Mouse (Mus musculus): ENCODE measurements around the gene Pyroxd2. TPM values are rescaled to one million over a fixed set of nuclear protein-coding genes. Genes with fewer than 3 reads are reported as not detected.

The Pyroxd2 gene
- polyA plus RNA-seq, 1 experiment, result 5.3 TPM

DNA sequence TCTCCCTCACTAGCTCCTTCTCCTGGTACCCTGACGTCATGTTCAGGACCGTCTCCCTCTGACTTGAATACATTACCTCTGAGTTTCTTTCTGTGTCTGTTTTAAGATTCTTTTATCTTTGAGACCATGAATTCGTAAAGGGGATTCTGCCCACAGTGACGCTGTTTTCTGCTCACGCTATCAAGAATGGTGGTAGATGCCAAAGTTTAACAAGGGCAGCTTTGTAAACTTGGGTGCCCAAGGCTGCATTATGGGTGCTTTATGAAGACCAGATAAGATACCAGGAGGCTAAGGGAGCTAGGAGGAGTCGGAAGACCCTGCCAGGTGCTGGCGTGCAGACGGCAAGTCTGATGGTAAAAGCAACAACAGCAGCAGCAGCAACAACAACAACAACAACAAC lies 5.9 kb downstream of the Pyroxd2 start:
- 88% methylated on average over 8 of the region's 8 CpGs for WGBS
- no peaks in the 10 kb centered on the region for H3K27me3 ChIP-seq (ENCODE audit: control insufficient read depth, insufficient read depth, low read length)
- no peaks in the 10 kb centered on the region for H3K36me3 ChIP-seq (ENCODE audit: control insufficient read depth, insufficient read depth, low read length)
- no peaks in the 10 kb centered on the region for H3K4me1 ChIP-seq (ENCODE audit: control insufficient read depth, insufficient read depth, insufficient read length)
- no peak for TF ChIP-seq POLR2A (IDR thresholded peaks at IDR 0.05; ENCODE audit: low read depth, low read length)
- no peak for TF ChIP-seq CTCF (IDR thresholded peaks at IDR 0.05; ENCODE audit: extremely low read depth, insufficient read depth, insufficient read length, insufficient replicate concordance)
- no peak for DNase-seq (ENCODE audit: low read depth in 1 of 2, low spot score in 2 of 2)
- H3K4me3 ChIP-seq (ENCODE audit: extremely low read depth, insufficient read depth, insufficient read length), result no peak overlapping the region
- no peak overlapping the region for H3K27ac ChIP-seq (ENCODE audit: insufficient read depth, low read length)

DNA sequence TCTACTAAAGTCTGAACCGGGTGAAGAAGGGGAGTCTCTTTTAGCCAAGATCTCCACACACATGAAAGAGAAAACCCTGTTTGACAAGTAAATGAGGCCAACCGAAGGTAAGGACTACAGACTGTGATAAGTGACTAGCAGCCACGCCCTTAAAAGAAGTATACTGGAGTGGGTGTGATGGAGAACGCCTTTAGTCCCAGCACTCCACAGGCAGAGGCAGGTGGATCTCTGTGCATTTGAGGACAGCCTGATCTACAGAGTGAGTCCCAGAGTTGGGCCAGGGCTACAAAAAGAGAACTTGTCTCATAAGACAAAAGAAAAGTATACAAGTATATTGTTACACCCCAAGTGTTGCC lies 6.7 kb downstream of the Pyroxd2 start:
- no peak for DNase-seq (ENCODE audit: low read depth in 1 of 2, low spot score in 2 of 2)
- 74% methylated on average over 4 of the region's 4 CpGs for WGBS

DNA sequence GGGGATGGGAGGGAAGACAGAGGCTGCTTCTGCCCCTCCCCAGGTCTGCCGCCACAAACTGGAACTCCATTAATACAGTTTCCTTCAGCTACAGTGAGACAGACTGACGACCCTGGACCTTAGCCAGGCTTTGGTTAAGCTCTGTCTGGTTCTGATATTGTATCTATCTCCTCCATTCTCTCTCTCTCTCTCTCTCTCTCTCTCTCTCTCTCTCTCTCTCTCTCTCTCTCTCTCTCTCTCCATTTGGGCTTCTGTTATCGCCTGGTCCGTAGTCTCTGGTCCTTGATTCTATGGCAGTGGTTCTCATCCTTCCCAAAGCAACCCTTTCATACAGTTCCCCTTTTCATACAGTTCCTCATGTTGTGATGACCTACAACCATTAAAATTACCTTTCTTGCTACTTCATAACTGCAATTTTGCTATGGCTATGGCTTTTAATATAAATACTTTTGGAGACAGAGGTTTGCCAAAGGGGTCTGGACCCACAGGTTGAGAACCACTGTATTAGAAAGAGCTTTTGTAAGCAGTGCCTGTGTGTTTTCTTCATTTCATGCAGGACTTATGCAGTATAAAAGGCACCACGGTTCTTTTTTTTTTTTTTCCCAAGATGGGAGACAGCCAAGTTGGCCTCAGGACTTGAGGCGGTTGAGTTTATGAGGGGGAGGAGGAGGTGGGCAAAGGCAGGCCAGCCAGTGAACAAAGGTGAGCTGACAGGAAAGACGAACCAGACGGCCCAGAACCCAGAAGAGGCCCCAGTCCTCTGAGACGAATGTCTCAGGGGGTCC lies 7.3 kb downstream of the Pyroxd2 start:
- 60% methylated on average over 9 of the region's 9 CpGs for whole genome bisulfite sequencing

More for the DNA sequence above, 6.7 kb downstream of the Pyroxd2 start:
- Histone ChIP-seq H3K27me3 (ENCODE audit: control insufficient read depth, insufficient read depth, low read length) (no peaks in the 10 kb centered on the region), H3K4me3 (ENCODE audit: extremely low read depth, insufficient read depth, insufficient read length) (no peak overlapping the region), H3K27ac (ENCODE audit: insufficient read depth, low read length) (no peak overlapping the region), H3K4me1 (ENCODE audit: control insufficient read depth, insufficient read depth, insufficient read length) (no peaks in the 10 kb centered on the region), H3K36me3 (ENCODE audit: control insufficient read depth, insufficient read depth, low read length) (no peaks in the 10 kb centered on the region)
- no peak for TF ChIP-seq POLR2A (IDR thresholded peaks at IDR 0.05; ENCODE audit: low read depth, low read length)
- TF ChIP-seq CTCF (IDR thresholded peaks at IDR 0.05; ENCODE audit: extremely low read depth, insufficient read depth, insufficient read length, insufficient replicate concordance), result no peak

DNA sequence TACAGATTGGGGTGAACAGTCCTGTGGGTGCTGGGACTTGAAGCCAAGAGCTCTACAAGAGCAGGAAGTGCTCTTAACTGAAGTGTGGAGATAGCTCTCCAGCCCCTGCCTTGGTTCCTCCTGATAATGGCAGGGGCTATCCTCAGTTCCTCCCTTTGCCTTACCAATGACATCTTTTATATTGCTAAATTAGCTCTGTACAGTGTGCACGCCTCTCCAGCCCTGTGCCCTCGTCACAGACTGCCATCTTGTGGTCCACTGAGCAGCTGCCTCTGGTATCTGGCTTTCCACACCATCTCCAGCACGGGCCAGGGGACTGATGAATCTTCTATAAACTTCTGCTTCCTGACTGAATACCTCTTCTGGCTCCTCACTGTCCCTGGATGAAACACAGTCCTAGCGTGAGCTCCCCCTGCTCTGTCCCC lies 8.4 kb downstream of the Pyroxd2 start:
- no peak for DNase-seq (ENCODE audit: low read depth in 1 of 2, low spot score in 2 of 2)
- no peaks in the 10 kb centered on the region for H3K4me1 ChIP-seq (ENCODE audit: control insufficient read depth, insufficient read depth, insufficient read length)
- no peaks in the 10 kb centered on the region for H3K27me3 ChIP-seq (ENCODE audit: control insufficient read depth, insufficient read depth, low read length)
- 17% methylated on average over 4 of the region's 4 CpGs for WGBS
- H3K27ac ChIP-seq (ENCODE audit: insufficient read depth, low read length), result no peak overlapping the region
- H3K36me3 ChIP-seq (ENCODE audit: control insufficient read depth, insufficient read depth, low read length), result no peaks in the 10 kb centered on the region
- TF ChIP-seq CTCF (IDR thresholded peaks at IDR 0.05; ENCODE audit: extremely low read depth, insufficient read depth, insufficient read length, insufficient replicate concordance) (peak; percentile 10; the same call in 1 of the 2 replicates), POLR2A (IDR thresholded peaks at IDR 0.05; ENCODE audit: low read depth, low read length) (no peak)
- no peak overlapping the region for H3K4me3 ChIP-seq (ENCODE audit: extremely low read depth, insufficient read depth, insufficient read length)

More for the DNA sequence above, 7.3 kb downstream of the Pyroxd2 start:
- Histone ChIP-seq H3K36me3 (ENCODE audit: control insufficient read depth, insufficient read depth, low read length) (no peaks in the 10 kb centered on the region), H3K4me3 (ENCODE audit: extremely low read depth, insufficient read depth, insufficient read length) (no peak overlapping the region), H3K27me3 (ENCODE audit: control insufficient read depth, insufficient read depth, low read length) (no peaks in the 10 kb centered on the region), H3K4me1 (ENCODE audit: control insufficient read depth, insufficient read depth, insufficient read length) (no peaks in the 10 kb centered on the region), H3K27ac (ENCODE audit: insufficient read depth, low read length) (no peak overlapping the region)
- no peak for DNase-seq (ENCODE audit: low read depth in 1 of 2, low spot score in 2 of 2)
- no peak for TF ChIP-seq CTCF (IDR thresholded peaks at IDR 0.05; ENCODE audit: extremely low read depth, insufficient read depth, insufficient read length, insufficient replicate concordance)

DNA sequence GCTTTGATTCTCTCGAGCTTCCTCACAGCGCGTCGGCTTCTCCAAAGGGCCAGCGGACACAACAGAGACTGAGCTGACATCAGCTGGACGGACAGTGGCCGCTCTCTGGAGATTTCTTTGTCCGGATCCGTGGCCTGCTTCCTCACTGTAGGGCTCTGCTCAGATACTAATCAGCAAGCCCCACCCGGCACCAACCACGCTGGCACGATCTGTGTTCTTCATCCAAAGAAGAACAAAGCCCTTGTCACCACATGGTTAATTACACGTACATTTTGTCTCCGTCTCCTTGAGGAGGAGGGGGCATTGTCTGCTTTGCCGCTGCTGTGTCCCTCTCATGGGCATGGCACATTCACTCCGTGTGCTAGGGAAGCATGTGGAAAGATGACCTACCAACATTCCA lies 9.3 kb downstream of the Pyroxd2 start:
- Histone ChIP-seq H3K27ac (ENCODE audit: insufficient read depth, low read length) (no peak overlapping the region), H3K36me3 (ENCODE audit: control insufficient read depth, insufficient read depth, low read length) (no peaks in the 10 kb centered on the region), H3K27me3 (ENCODE audit: control insufficient read depth, insufficient read depth, low read length) (no peaks in the 10 kb centered on the region), H3K4me1 (ENCODE audit: control insufficient read depth, insufficient read depth, insufficient read length) (no peaks in the 10 kb centered on the region), H3K4me3 (ENCODE audit: extremely low read depth, insufficient read depth, insufficient read length) (no peak overlapping the region)
- WGBS, result 86% methylated on average over 16 of the region's 16 CpGs
- TF ChIP-seq CTCF (IDR thresholded peaks at IDR 0.05; ENCODE audit: extremely low read depth, insufficient read depth, insufficient read length, insufficient replicate concordance), result no peak
- TF ChIP-seq POLR2A (IDR thresholded peaks at IDR 0.05; ENCODE audit: low read depth, low read length), result no peak
- no peak for DNase-seq (ENCODE audit: low read depth in 1 of 2, low spot score in 2 of 2)

DNA sequence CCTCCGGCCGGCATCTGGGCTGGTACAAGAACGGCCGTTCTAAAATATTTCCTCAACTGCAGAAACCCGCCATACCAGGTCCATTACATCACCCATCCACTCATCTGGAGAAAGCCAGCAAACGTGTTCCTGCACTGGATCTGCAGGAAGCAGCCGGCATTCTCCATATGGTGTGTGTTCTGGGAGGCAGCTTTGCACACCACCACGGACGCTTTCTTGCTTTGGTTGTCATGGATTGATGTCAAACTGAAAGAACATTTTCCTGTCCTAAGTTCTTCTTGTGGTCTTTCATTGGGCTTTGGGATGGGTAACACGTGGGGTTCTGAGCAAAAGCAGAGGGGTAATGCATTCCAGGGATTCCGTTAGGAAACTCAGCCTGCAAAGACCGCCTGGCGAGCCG lies 10.7 kb downstream of the Pyroxd2 start:
- no peaks in the 10 kb centered on the region for H3K4me1 ChIP-seq (ENCODE audit: control insufficient read depth, insufficient read depth, insufficient read length)
- TF ChIP-seq POLR2A (IDR thresholded peaks at IDR 0.05; ENCODE audit: low read depth, low read length) (no peak), CTCF (IDR thresholded peaks at IDR 0.05; ENCODE audit: extremely low read depth, insufficient read depth, insufficient read length, insufficient replicate concordance) (no peak)
- no peaks in the 10 kb centered on the region for H3K27me3 ChIP-seq (ENCODE audit: control insufficient read depth, insufficient read depth, low read length)
- no peaks in the 10 kb centered on the region for H3K36me3 ChIP-seq (ENCODE audit: control insufficient read depth, insufficient read depth, low read length)
- no peak overlapping the region for H3K27ac ChIP-seq (ENCODE audit: insufficient read depth, low read length)
- DNase-seq (ENCODE audit: low read depth in 1 of 2, low spot score in 2 of 2), result no peak
- H3K4me3 ChIP-seq (ENCODE audit: extremely low read depth, insufficient read depth, insufficient read length), result no peak overlapping the region
- 90% methylated on average over 14 of the region's 14 CpGs for WGBS

DNA sequence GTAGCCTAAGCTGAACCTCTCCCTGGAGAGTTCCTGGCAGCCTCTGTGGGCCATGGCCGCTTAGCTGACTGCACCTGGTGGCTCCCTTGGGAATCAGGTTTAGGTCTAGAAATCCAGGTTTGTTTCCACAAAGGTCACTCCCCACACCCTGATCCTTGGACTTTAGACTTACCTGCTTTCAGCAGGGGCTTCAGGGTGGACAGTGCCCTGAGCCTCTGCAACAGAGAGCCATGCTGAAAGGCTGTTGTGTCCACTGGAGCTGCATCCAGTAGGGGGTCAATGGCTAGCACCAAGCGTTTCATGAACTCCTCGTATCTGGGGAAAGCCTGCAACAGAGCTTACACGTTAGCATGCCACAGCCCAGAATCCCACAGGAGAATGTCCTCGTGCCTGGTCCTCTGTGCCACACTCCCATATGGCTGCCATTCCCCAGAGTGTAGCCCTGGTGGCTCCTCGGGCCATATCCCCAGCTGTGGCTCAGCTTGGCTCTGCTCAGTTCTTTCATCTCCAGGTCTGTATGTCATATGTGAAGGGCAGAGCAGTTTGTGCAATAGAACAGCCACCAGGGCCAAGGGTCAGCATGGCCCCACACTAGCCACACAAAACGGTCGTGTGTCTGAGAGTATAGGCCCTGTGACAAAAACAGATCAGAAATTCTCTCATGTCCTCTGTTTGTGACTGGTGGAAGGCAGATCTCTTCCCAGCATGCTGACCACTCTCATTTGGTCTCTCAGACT lies 12.2 kb downstream of the Pyroxd2 start:
- no peak for DNase-seq (ENCODE audit: low read depth in 1 of 2, low spot score in 2 of 2)
- no peaks in the 10 kb centered on the region for H3K27me3 ChIP-seq (ENCODE audit: control insufficient read depth, insufficient read depth, low read length)
- no peak for TF ChIP-seq CTCF (IDR thresholded peaks at IDR 0.05; ENCODE audit: extremely low read depth, insufficient read depth, insufficient read length, insufficient replicate concordance)
- no peak for TF ChIP-seq POLR2A (IDR thresholded peaks at IDR 0.05; ENCODE audit: low read depth, low read length)
- 79% methylated on average over 8 of the region's 8 CpGs for WGBS
- H3K4me1 ChIP-seq (ENCODE audit: control insufficient read depth, insufficient read depth, insufficient read length), result no peaks in the 10 kb centered on the region
- H3K4me3 ChIP-seq (ENCODE audit: extremely low read depth, insufficient read depth, insufficient read length), result no peak overlapping the region
- no peak overlapping the region for H3K27ac ChIP-seq (ENCODE audit: insufficient read depth, low read length)
- no peaks in the 10 kb centered on the region for H3K36me3 ChIP-seq (ENCODE audit: control insufficient read depth, insufficient read depth, low read length)

All from spleen, adult 2 months (tissue).